Comparison of ENCODE assay signal across 10 mouse cellular contexts in genomic region chr12:83582747-83583146, GRCm38 (mm10).
"Had no signal": no experiment of that assay in that cellular context is flagged by ENCODE, and none has a peak within 500 bp of the region (broad histone marks: within the 10 kb centered on the region; RNA-seq: fewer than 3 reads in every experiment).

No protein-coding gene starts in this region.

- H3K4me1 ChIP-seq: limb, embryonic 13.5 days had no signal

- H3K4me3 ChIP-seq: limb, embryonic 13.5 days; liver, embryonic 15.5 days; megakaryocyte, embryonic 14.5 days; midbrain, embryonic 12.5 days had no signal

- DNase-seq: left cerebral cortex, postnatal 4 days; lung, embryonic 14.5 days; lung, postnatal 10 days; spleen, adult 18-20 months; thymus, postnatal 4 days had no signal

- H3K27me3 ChIP-seq: limb, embryonic 13.5 days; liver, embryonic 15.5 days; megakaryocyte, embryonic 14.5 days; midbrain, embryonic 12.5 days had no signal

- H3K27ac ChIP-seq: limb, embryonic 13.5 days; macrophage; midbrain, embryonic 12.5 days had no signal
